Mouse (Mus musculus): ENCODE measurements around the gene Hs3st5. TPM values are rescaled to one million over a fixed set of nuclear protein-coding genes. Genes with fewer than 3 reads are reported as not detected.
"Not testable (repeated sequence)": the region's sequence is repeated elsewhere in the genome, so short reads cannot be mapped to it uniquely, and the experiment has no call there.

The Hs3st5 gene
- total RNA-seq, 2 experiments from 2014 or later = 1.3 to 1.5 TPM

- H3K27ac ChIP-seq = no peak overlapping the region
- no peak for DNase-seq (ENCODE audit: low spot score in 2 of 2)
- no peak overlapping the region for H3K4me3 ChIP-seq
- no peak for TF ChIP-seq CTCF (conservative IDR thresholded peaks at IDR 0.05)
Observed at GRCm38 (mm10) chr10:36610400-36610799, 103.8 kb downstream of the Hs3st5 start.

DNA sequence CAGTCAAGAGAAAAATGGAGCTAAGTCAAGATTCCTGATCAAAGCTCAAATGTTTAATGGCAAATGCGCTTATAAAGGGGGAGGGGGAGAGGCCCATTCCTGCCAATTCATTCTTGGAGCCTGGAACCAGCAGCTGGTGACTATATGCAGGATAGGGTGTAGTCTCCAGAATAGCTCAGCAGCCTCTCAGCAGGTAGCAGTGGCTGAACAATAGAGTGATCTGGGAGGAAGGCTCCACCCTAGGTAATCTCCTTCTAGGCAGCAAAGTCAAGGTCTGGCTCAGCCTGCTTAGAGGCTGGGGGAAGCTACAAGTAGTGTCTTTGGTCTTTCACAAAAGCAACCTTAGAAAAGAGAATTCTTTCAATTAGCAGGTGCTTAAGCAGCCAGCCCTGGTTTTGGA, 104.8 kb downstream of the Hs3st5 start:
- DNase-seq (ENCODE audit: low spot score in 2 of 2); H3K27ac ChIP-seq; H3K4me3 ChIP-seq: not testable (repeated sequence)

DNA sequence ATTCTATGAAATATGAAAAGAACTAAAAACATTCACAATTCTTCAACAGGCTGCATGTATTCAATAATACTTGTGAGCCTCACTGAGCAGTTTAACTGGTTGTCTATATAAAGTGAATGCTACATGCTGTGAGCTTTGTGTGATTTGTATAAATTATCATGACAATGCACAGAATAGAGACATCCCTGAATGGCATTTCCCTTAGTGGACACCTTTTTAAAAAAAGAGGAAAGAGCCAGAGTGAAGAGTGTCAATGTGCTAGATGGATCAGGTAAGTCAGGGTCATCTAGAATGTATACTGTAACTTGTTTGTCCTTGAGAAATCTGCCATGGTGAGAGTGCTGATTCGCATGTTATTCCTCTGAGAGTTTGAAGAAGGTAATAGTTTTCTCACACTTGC, 116.4 kb downstream of the Hs3st5 start:
- Histone ChIP-seq H3K27ac (no peak overlapping the region), H3K4me3 (no peak overlapping the region)
- no peak for TF ChIP-seq CTCF (conservative IDR thresholded peaks at IDR 0.05)
- no peak for DNase-seq (ENCODE audit: low spot score in 2 of 2)

DNA sequence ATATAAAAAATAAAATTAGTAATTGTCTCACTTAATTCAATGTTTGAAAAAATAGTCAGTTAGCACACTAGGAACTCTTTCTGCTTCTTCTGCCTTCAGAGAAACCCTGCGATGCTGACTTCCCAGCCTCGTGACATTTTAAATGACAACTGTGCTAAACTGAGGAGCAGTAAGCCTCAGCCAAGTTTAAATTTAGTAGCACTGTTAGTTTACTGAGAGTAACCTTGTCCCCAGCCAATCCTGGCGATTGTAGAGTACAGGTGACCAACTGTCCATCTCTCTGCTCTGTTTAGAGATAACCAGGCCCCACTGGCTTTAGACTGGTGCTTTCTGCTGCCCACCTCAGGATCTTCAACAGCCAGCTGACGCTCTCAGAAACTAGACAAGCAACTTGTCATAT, 121.3 kb downstream of the Hs3st5 start:
- no peak for DNase-seq (ENCODE audit: low spot score in 2 of 2)
- no peak overlapping the region for H3K4me3 ChIP-seq
- no peak for TF ChIP-seq CTCF (conservative IDR thresholded peaks at IDR 0.05)
- no peak overlapping the region for H3K27ac ChIP-seq

GRCm38 (mm10) chr10:36631746-36632145, 125.1 kb downstream of the Hs3st5 start:
- no peak overlapping the region for H3K27ac ChIP-seq
- H3K4me3 ChIP-seq = no peak overlapping the region
- TF ChIP-seq CTCF (conservative IDR thresholded peaks at IDR 0.05) = no peak
- DNase-seq (ENCODE audit: low spot score in 2 of 2) = no peak

GRCm38 (mm10) chr10:36650653-36651052, 144.0 kb downstream of the Hs3st5 start:
- Histone ChIP-seq H3K4me3 (no peak overlapping the region), H3K27ac (no peak overlapping the region)
- no peak for TF ChIP-seq CTCF (conservative IDR thresholded peaks at IDR 0.05)
- no peak for DNase-seq (ENCODE audit: low spot score in 2 of 2)

DNA sequence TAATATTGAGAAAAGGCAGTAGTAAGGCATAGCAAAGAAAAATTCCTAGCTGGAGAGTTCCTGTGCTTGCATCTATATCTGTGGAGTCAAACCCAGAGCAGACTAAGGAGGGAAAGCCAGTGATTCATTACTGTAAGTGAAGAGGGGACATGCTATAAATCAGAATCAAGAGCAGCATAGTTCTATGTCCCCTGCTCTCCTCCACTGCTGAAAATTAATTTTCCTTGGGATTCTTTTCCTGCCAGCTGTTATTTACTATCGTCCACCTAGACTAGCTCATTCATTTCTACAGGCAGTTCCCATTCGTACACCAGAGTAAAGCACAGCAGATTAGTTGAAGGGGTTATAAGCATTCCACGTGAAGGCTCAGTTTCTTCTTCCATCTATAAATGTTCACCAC, 207.4 kb downstream of the Hs3st5 start:
- TF ChIP-seq CTCF (conservative IDR thresholded peaks at IDR 0.05) = no peak

DNA sequence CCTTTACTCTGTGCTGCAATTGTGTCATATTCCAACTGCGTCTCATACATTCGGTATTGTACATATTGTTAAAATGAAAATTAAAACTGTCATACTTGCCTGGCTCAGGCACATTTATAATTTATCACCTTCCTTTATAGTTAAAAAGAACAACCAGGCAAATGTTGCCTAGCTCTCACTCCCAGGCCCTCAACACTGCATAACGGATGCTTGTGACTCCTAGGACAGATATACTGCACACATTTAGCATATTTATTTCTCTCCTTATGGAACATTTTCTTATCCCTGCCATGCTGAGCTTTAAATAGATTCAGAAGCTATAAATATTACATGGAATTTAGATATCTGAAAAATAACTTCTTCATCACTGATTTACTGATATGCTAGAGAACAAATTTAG, 219.6 kb downstream of the Hs3st5 start:
- no peak for DNase-seq (ENCODE audit: low spot score in 2 of 2)
- H3K27ac ChIP-seq = no peak overlapping the region
- no peak for TF ChIP-seq CTCF (conservative IDR thresholded peaks at IDR 0.05)
- no peak overlapping the region for H3K4me3 ChIP-seq

More for the DNA sequence above, 207.4 kb downstream of the Hs3st5 start:
- Histone ChIP-seq H3K27ac (no peak overlapping the region), H3K4me3 (no peak overlapping the region)
- no peak for DNase-seq (ENCODE audit: low spot score in 2 of 2)

DNA sequence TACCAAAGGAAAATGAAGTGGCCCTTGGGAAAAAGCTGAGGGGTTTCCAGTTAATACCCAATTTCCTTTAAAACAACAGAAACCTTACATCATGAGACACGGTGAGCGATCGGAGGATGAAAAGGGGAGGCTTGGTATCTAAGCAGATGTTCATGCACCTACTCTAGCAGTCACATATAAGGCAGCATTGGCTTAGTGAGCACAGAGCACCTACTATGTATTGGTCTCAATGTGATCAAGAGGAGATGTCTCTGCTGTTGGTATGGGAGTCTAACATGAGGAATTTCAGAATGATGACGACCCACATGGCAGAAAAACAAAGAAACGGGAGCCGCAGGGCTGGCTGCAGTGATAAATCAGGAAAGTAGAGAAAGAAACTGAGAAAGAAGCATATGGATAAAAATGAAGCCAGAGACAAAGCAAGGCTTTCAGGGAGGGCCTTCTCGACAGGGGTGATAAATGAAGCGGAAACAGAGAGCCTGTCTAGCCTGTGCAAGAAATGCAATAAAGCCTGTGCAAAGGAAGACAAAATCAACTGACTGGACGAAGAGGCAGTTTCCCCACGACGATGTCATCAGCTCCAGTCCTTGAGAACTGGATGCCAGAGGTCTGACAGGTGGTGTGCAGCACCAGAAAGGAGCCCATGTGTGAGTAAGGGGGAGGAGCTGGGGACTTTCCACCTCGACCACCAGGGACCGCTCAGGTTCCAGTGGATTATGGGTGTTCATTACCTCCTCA, 222.9 kb downstream of the Hs3st5 start:
- DNase-seq (ENCODE audit: low spot score in 2 of 2) = no peak
- TF ChIP-seq CTCF (conservative IDR thresholded peaks at IDR 0.05) = no peak
- Histone ChIP-seq H3K4me3 (no peak overlapping the region), H3K27ac (no peak overlapping the region)

GRCm38 (mm10) chr10:36739375-36739774, 232.8 kb downstream of the Hs3st5 start:
- no peak for DNase-seq (ENCODE audit: low spot score in 2 of 2)
- no peak overlapping the region for H3K4me3 ChIP-seq
- H3K27ac ChIP-seq = no peak overlapping the region
- TF ChIP-seq CTCF (conservative IDR thresholded peaks at IDR 0.05) = no peak

DNA sequence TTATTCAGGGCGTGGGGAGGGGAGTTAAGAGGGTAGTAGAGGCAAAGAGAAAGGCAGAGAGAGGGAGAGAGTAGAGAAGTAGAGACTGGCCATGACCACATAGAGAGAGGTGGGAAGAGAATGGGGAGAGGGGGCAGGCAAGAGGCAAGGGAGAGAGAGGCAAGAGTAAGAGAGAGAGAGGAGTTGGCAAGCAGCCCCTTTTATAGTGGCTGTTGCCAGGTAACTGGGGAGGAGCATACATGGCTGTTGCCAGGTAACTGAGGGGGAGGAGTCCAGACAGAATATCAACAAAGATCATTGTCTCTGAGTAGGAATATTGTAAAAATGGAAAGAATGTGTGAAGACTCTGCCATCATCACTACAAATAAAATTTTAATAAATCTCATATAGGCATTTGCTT, 243.4 kb downstream of the Hs3st5 start:
- TF ChIP-seq CTCF (conservative IDR thresholded peaks at IDR 0.05) = no peak

GRCm38 (mm10) chr10:36754471-36754870, 247.9 kb downstream of the Hs3st5 start:
- Histone ChIP-seq H3K27ac (no peak overlapping the region), H3K4me3 (no peak overlapping the region)
- DNase-seq (ENCODE audit: low spot score in 2 of 2) = no peak
- TF ChIP-seq CTCF (conservative IDR thresholded peaks at IDR 0.05) = no peak

More for the DNA sequence above, 243.4 kb downstream of the Hs3st5 start:
- H3K4me3 ChIP-seq = no peak overlapping the region
- H3K27ac ChIP-seq = no peak overlapping the region
- DNase-seq (ENCODE audit: low spot score in 2 of 2) = no peak

- no peak for DNase-seq (ENCODE audit: low spot score in 2 of 2)
- no peak; the same call in 1 of the 2 replicates for TF ChIP-seq CTCF (conservative IDR thresholded peaks at IDR 0.05)
- no peak overlapping the region for H3K4me3 ChIP-seq
- no peak overlapping the region for H3K27ac ChIP-seq
Observed at GRCm38 (mm10) chr10:36773595-36773994, 267.0 kb downstream of the Hs3st5 start.

DNA sequence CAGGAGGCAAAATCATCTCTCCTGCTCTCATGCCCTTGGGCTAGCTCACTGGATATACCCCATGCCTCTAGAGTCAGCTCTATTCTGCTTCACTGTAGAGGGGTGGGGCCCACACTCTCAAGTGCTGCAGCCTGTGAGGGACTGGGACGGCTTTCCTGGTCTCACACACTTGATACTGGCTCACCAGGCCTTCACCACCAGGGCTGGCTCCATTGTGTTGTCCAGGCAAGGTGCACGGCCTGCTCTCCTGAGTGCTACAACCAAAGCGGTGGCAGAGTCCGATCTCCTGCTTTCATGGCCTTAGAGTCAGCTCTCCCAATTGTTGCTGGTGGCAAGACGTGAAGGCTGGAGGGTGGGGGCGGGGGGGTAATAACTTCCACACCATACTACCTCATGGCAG, 268.3 kb downstream of the Hs3st5 start:
- TF ChIP-seq CTCF (conservative IDR thresholded peaks at IDR 0.05) = no peak
- DNase-seq (ENCODE audit: low spot score in 2 of 2) = no peak
- no peak overlapping the region for H3K4me3 ChIP-seq
- H3K27ac ChIP-seq = no peak overlapping the region
